Mouse (Mus musculus) MEL (cell line): ENCODE results near the gene Ccdc22.

ENCODE experiments used
- BHLHE40 ChIP-seq: IDR thresholded peaks from 2 replicates; pipeline ENCODE4 v1.6.1; 2012; ENCODE audit warnings: low read depth, mild to moderate bottlenecking, inconsistent platforms, low read length, improper control_type of control experiment, borderline replicate concordance
- CTCF ChIP-seq, 3 experiments: IDR thresholded peaks in 2 of 3; conservative IDR thresholded peaks in 1 of 3; 2 replicates each; pipeline ENCODE4 v1.5.1; 2011 to 2012; ENCODE audit warnings: low read length in 3 of 3, low read depth in 2 of 3, mild to moderate bottlenecking in 2 of 3, improper control_type of control experiment in 1 of 3, inconsistent platforms in 1 of 3, mixed read lengths in 1 of 3, moderate library complexity in 1 of 3; ENCODE audit not compliant: control insufficient read depth in 1 of 3, insufficient read depth in 1 of 3, poor library complexity in 1 of 3, severe bottlenecking in 1 of 3
- EP300 ChIP-seq, 2 experiments: IDR thresholded peaks; 2 replicates each; pipeline ENCODE4 v1.6.1; 2011; ENCODE audit warnings: improper control_type of control experiment in 2 of 2, low read length in 2 of 2, low read depth in 1 of 2, mild to moderate bottlenecking in 1 of 2
- ETS1 ChIP-seq: IDR thresholded peaks from 2 replicates; pipeline ENCODE4 v1.6.1; 2012; ENCODE audit warnings: low read depth, mild to moderate bottlenecking, inconsistent platforms, low read length, improper control_type of control experiment, moderate library complexity
- GATA1 ChIP-seq: IDR thresholded peaks from 2 replicates; pipeline ENCODE4 v1.6.1; 2011; ENCODE audit warnings: low read depth, low read length, improper control_type of control experiment
- MAX ChIP-seq: IDR thresholded peaks from 2 replicates; pipeline ENCODE4 v1.6.1; 2011; ENCODE audit warnings: low read length, improper control_type of control experiment
- MAZ ChIP-seq: IDR thresholded peaks from 2 replicates; pipeline ENCODE4 v1.6.1; 2012; ENCODE audit warnings: low read depth, mild to moderate bottlenecking, inconsistent platforms, low read length, improper control_type of control experiment
- MEF2A ChIP-seq: IDR thresholded peaks from 2 replicates; pipeline ENCODE4 v1.6.1; 2014; ENCODE audit warnings: low read depth, mild to moderate bottlenecking, inconsistent platforms, low read length, improper control_type of control experiment; ENCODE audit not compliant: poor library complexity, insufficient replicate concordance, severe bottlenecking; ENCODE audit errors: extremely low read depth
- NELFE ChIP-seq: IDR thresholded peaks from 2 replicates; pipeline ENCODE4 v1.6.1; 2011; ENCODE audit warnings: low read depth, low read length, improper control_type of control experiment

- no peak for TF ChIP-seq CTCF (IDR thresholded peaks at IDR 0.05 in 2 of 3, conservative IDR thresholded peaks at IDR 0.05 in 1 of 3; ENCODE audit: control insufficient read depth in 1 of 3, insufficient read depth in 1 of 3, low read depth in 2 of 3, low read length in 3 of 3, poor library complexity in 1 of 3, severe bottlenecking in 1 of 3)
- TF ChIP-seq BHLHE40: no peak
- no peak for TF ChIP-seq ETS1
- no peak for TF ChIP-seq MAX
- no peak for TF ChIP-seq NELFE
- no peak for TF ChIP-seq MEF2A
- TF ChIP-seq MAZ: no peak
- no peak for TF ChIP-seq GATA1
- TF ChIP-seq EP300 (IDR thresholded peaks at IDR 0.05; ENCODE audit: low read depth in 1 of 2, low read length in 2 of 2): no peak
These were observed 42.2 kb downstream of the Ccdc22 start for GRCm38 (mm10) chrX:7563076-7563475.
